8 mouse cellular contexts compared by ENCODE assay signal in genomic region chr13:99344599-99345575, GRCm38 (mm10). TPM values are rescaled to one million over a fixed set of nuclear protein-coding genes. Genes with fewer than 3 reads are reported as not detected.
DNase-seq lines count a peak whose midpoint lies in the region; ATAC-seq lines count a peak whose summit lies in the region.

Ptcd2 (minus strand) TSS chr13:99344705.
Mrps27 (plus strand) TSS chr13:99344786.

- H3K4me2 ChIP-seq in hindbrain, embryonic 16.5 days (ENCODE audit: low read length) = peak within 1 kb of the TSS; percentile 81

- peak within 1 kb of the TSS; percentile 92 for H3K27ac ChIP-seq in hindbrain, embryonic 16.5 days (ENCODE audit: low read depth, low read length)
- H3K27ac ChIP-seq in macrophage = peak within 1 kb of the TSS; percentile 65

- H3K9ac ChIP-seq in hindbrain, embryonic 16.5 days (ENCODE audit: low read depth, low read length) = peak within 1 kb of the TSS; percentile 93

- peaks cover 64% of the 10 kb centered on the region for H3K79me2 ChIP-seq in macrophage (ENCODE audit: inconsistent target)

- H3K9me3 ChIP-seq in hindbrain, embryonic 16.5 days (ENCODE audit: control insufficient read depth, low read length) = no peaks in the 10 kb centered on the region

- WGBS in hindbrain, embryonic 16.5 days = 4% methylated on average over 39 of the region's 39 CpGs
- WGBS in macrophage (ENCODE audit: missing documents) = 2% methylated on average over 35 of the region's 39 CpGs

- peak; percentile 99 for ATAC-seq in hindbrain, embryonic 16.5 days

- peaks cover 12% of the 10 kb centered on the region for H3K4me1 ChIP-seq in hindbrain, embryonic 16.5 days (ENCODE audit: control insufficient read depth, insufficient read depth, low read depth, low read length)

- H3K36me3 ChIP-seq in hindbrain, embryonic 16.5 days (ENCODE audit: control insufficient read depth, insufficient read depth, low read length) = peaks cover 11% of the 10 kb centered on the region
- H3K36me3 ChIP-seq in macrophage (ENCODE audit: inconsistent target) = peaks cover 34% of the 10 kb centered on the region

- H3K27me3 ChIP-seq in hindbrain, embryonic 16.5 days (replicated peaks; ENCODE audit: control insufficient read depth, insufficient read depth, low read length) = no peaks in the 10 kb centered on the region

- DNase-seq in WW6 (ENCODE audit: low read depth, low spot score) = peak; percentile 83
- DNase-seq in cerebellum, postnatal 4 days (ENCODE audit: low spot score in 2 of 2) = peak; percentile 95 to 98
- peak; percentile 96 for DNase-seq in gastrocnemius, adult 18-20 months (ENCODE audit: low spot score)
- DNase-seq in left cerebral cortex, adult 18-20 months (ENCODE audit: low spot score in 2 of 2) = peak; percentile 99 to 100
- DNase-seq in right cerebral cortex, adult 18-20 months = peak; percentile 98
- peak; percentile 82 for DNase-seq in urinary bladder, postnatal 10 days (ENCODE audit: low spot score)

- H3K4me3 ChIP-seq in hindbrain, embryonic 16.5 days (ENCODE audit: low read length) = peak within 1 kb of the TSS; percentile 91
- H3K4me3 ChIP-seq in macrophage (ENCODE audit: inconsistent target) = peak within 1 kb of the TSS; percentile 97

RNA-seq across cellular contexts. Expression of gene Ptcd2, which starts in this region (rescaled TPM):
- 10 to 100 TPM; 24.7 to 25.2 TPM for total RNA-seq in gastrocnemius, adult 18-20 months (2021)
- polyA plus RNA-seq in hindbrain, embryonic 16.5 days (2015; fragmentation: Nextera tagmentation; extraction: Ambion mirVana) = 53.6 and 59.4 TPM in 2 replicates
- 10 to 100 TPM; 29.5 to 30.7 TPM for total RNA-seq in left cerebral cortex, adult 18-20 months (2021)
- total RNA-seq in macrophage (2018; cell fraction: chromatin; rRNA removed) = 10 to 100 TPM in 14 of 26 experiments, 1 to 10 TPM in 12; 1.5 to 22.9 (median 10.7) TPM
- 10 to 100 TPM; 10.6 to 41.1 (median 27.2) TPM for total RNA-seq in macrophage (2018; cell fraction: cytosol; rRNA removed)
- 10 to 100 TPM in 16 of 26 experiments, 1 to 10 TPM in 10; 5.7 to 27.1 (median 12.2) TPM for total RNA-seq in macrophage (2018; cell fraction: nucleus; rRNA removed)
- polyA plus RNA-seq in macrophage (2018) = 26.4 to 27.2 TPM (median 26.7 TPM) in 3 replicates

RNA-seq across cellular contexts. Expression of gene Mrps27, which starts in this region (rescaled TPM):
- total RNA-seq in gastrocnemius, adult 18-20 months (2021) = 10 to 100 TPM; 25.2 to 26.0 TPM
- 46.8 and 47.6 TPM in 2 replicates for polyA plus RNA-seq in hindbrain, embryonic 16.5 days (2015; fragmentation: Nextera tagmentation; extraction: Ambion mirVana)
- total RNA-seq in left cerebral cortex, adult 18-20 months (2021) = 10 to 100 TPM; 28.3 to 29.5 TPM
- total RNA-seq in macrophage (2018; cell fraction: chromatin; rRNA removed) = 10 to 100 TPM in 3 of 26 experiments, 1 to 10 TPM in 23; 1.2 to 11.1 (median 7.7) TPM
- total RNA-seq in macrophage (2018; cell fraction: cytosol; rRNA removed) = 10 to 100 TPM in 17 of 26 experiments, 1 to 10 TPM in 9; 5.5 to 13.7 (median 10.9) TPM
- 10 to 100 TPM in 6 of 26 experiments, 1 to 10 TPM in 20; 2.8 to 14.6 (median 8.8) TPM for total RNA-seq in macrophage (2018; cell fraction: nucleus; rRNA removed)
- 10.1 to 23.1 TPM (median 12.5 TPM) in 3 replicates for polyA plus RNA-seq in macrophage (2018)

Comparison
In these comparisons a context has a peak if more than half of its experiments do, and no peak if none do; other contexts are left out.
1. Peak in every context shown above with its lines: DNase-seq, ATAC-seq, H3K4me3 ChIP-seq and H3K27ac ChIP-seq.